Mouse (Mus musculus) limb, embryonic 12.5 days (tissue): ENCODE results near the gene Aloxe3. TPM values are rescaled to one million over a fixed set of nuclear protein-coding genes. Genes with fewer than 3 reads are reported as not detected.
A peak's percentile ranks its signal among the peaks of the same experiment; 100 is the strongest.

ENCODE experiments used
- ATAC-seq: fragments of 200-750 bp; cut with Nextera tagmentation; 2 replicates; pipeline ENCODE4 v1.8.0; 2017; ENCODE audit warnings: low read depth, moderate TSS enrichment; ENCODE audit not compliant: insufficient number of reproducible peaks, insufficient read depth, low FRiP score, low TSS enrichment
- H3K27ac ChIP-seq: fragments of 300-500 bp; sonication (generic); 2 replicates; pipeline ENCODE4 v1.5.1; 2016; ENCODE audit warnings: mild to moderate bottlenecking, moderate library complexity
- H3K27me3 ChIP-seq: fragments of 300-500 bp; sonication (generic); 2 replicates; pipeline ENCODE4 v1.6.1; 2016; ENCODE audit warnings: mild to moderate bottlenecking, moderate library complexity
- H3K36me3 ChIP-seq: fragments of 300-500 bp; sonication (generic); 2 replicates; pipeline ENCODE4 v1.6.1; 2016; ENCODE audit warnings: mild to moderate bottlenecking, moderate library complexity
- H3K4me1 ChIP-seq: fragments of 300-500 bp; sonication (generic); replicated peaks from 2 replicates; pipeline ENCODE4 v1.6.1; 2016
- H3K4me2 ChIP-seq: fragments of 300-500 bp; sonication (generic); 2 replicates; pipeline ENCODE4 v1.6.1; 2016; ENCODE audit warnings: mild to moderate bottlenecking, moderate library complexity
- H3K4me3 ChIP-seq: fragments of 300-500 bp; sonication (generic); replicated peaks from 2 replicates; pipeline ENCODE4 v1.5.1; 2016; ENCODE audit warnings: mild to moderate bottlenecking
- H3K9ac ChIP-seq: fragments of 300-500 bp; sonication (generic); replicated peaks from 2 replicates; pipeline ENCODE4 v1.6.1; 2016; ENCODE audit warnings: mild to moderate bottlenecking, moderate library complexity
- H3K9me3 ChIP-seq: fragments of 300-500 bp; sonication (generic); 2 replicates; pipeline ENCODE4 v1.6.1; 2016; ENCODE audit warnings: mild to moderate bottlenecking, moderate library complexity
- WGBS: fragments of 180-500 bp; shearing (Covaris S2); methylation state at CpG from one replicate; pipeline ENCODE4 v1.1.7; 2016; 5-methylcytosine and 5-hydroxymethylcytosine counted together
- polyA plus RNA-seq: library from polyadenylated mRNA; unstranded; fragments of >200 nt; fragmentation: Nextera tagmentation; extraction: Ambion mirVana; gene quantifications from 2 replicates; pipeline ENCODE4 v1.2.1, GENCODE M21; 2016

The Aloxe3 gene
- polyA plus RNA-seq, 1 experiment from 2014 or later: 0.58 TPM

- no peak overlapping the region for H3K27ac ChIP-seq
- no peaks in the 10 kb centered on the region for H3K9me3 ChIP-seq
- 28% methylated on average over 2 of the region's 2 CpGs for WGBS
- H3K4me3 ChIP-seq: peak overlapping the region; percentile 58
- H3K4me1 ChIP-seq: peaks cover 17% of the 10 kb centered on the region
- H3K36me3 ChIP-seq: no peaks in the 10 kb centered on the region
- H3K4me2 ChIP-seq: peak overlapping the region; percentile 90
- H3K27me3 ChIP-seq: peaks cover 15% of the 10 kb centered on the region
- ATAC-seq: no peak
- H3K9ac ChIP-seq: no peak overlapping the region
These were observed 1.0 kb downstream of the Aloxe3 start for GRCm38 (mm10) chr11:69126706-69127095.

DNA sequence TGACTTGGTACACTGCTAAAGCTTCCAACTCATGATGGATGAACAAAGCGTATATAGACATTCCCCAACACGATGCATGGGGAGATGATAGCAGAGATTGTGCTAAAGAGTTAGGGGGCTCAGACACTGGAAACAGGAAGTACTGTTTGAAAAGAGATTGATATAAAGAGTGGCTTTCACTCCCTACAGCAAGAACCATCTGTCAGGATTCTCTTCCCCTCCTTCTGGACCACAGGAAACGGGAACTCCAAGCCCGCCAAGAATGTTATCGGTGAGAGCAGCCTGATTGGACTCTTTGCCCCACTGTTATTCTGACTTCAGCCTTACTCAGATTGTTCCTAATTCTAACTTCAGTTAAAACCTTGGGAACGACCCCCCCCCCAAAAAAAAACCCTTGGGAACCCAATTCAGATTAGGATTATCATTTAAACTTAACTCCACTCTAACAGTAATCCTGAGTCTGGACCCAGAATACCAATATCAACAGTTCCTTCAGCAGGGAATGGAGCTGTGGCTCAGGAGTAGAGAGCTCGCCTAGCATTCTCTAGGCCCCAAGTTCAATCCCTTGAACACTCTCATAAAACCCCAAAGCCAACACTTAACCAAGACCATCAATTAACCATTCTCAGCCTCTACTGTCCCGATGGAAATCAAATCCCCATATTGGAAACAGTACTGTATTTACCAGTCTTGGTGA is 2.9 kb downstream of the Aloxe3 start:
- 78% methylated on average over 8 of the region's 8 CpGs for WGBS
- no peak overlapping the region for H3K9ac ChIP-seq

DNA sequence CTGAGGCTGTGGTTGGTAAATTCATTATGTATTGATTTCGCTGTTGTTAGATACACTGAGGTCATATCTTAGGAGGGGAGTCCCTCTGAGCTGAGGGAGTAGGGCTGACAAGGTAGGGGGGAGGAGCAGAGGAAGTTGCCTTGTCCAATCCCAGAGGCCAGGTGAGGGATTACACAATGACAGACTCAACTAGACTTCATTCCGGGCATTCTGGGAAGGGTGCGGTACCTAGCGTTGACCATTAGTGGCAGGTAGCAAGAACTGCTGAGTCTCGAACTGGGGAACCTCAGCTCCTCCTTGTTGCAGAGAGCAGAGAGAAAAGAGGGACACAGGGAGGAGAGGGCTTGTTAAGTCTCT is 7.8 kb downstream of the Aloxe3 start:
- peaks cover 12% of the 10 kb centered on the region for H3K4me1 ChIP-seq
- no peaks in the 10 kb centered on the region for H3K9me3 ChIP-seq
- H3K9ac ChIP-seq: peak overlapping the region; percentile 51; the same call in 1 of the 2 replicates
- ATAC-seq: 0 out of 2 replicates have a peak, but pooled peaks have one; percentile 11
- H3K27ac ChIP-seq: no peak overlapping the region
- WGBS: 20% methylated on average over 5 of the region's 5 CpGs
- H3K4me3 ChIP-seq: peak overlapping the region; percentile 50
- H3K27me3 ChIP-seq: peaks cover 11% of the 10 kb centered on the region
- peak overlapping the region; percentile 76 for H3K4me2 ChIP-seq
- H3K36me3 ChIP-seq: no peaks in the 10 kb centered on the region

More for the DNA sequence above, 2.9 kb downstream of the Aloxe3 start:
- H3K9me3 ChIP-seq: no peaks in the 10 kb centered on the region
- peaks cover 23% of the 10 kb centered on the region for H3K27me3 ChIP-seq
- H3K4me1 ChIP-seq: peaks cover 13% of the 10 kb centered on the region
- no peak overlapping the region for H3K4me3 ChIP-seq
- no peak overlapping the region for H3K4me2 ChIP-seq
- no peak overlapping the region for H3K27ac ChIP-seq
- ATAC-seq: no peak
- no peaks in the 10 kb centered on the region for H3K36me3 ChIP-seq

- Histone ChIP-seq H3K4me1 (peaks cover 12% of the 10 kb centered on the region), H3K27me3 (peaks cover 11% of the 10 kb centered on the region), H3K4me2 (peak overlapping the region; percentile 76), H3K27ac (no peak overlapping the region), H3K9ac (peak overlapping the region; percentile 51), H3K36me3 (no peaks in the 10 kb centered on the region), H3K9me3 (no peaks in the 10 kb centered on the region), H3K4me3 (peak overlapping the region; percentile 50)
- 2% methylated on average over 34 of the region's 34 CpGs for WGBS
- ATAC-seq: peak; percentile 69
These were observed 8.4 kb downstream of the Aloxe3 start for GRCm38 (mm10) chr11:69133923-69134621.

- H3K27ac ChIP-seq: no peak overlapping the region
- H3K4me3 ChIP-seq: peak overlapping the region; percentile 50
- H3K4me1 ChIP-seq: peaks cover 12% of the 10 kb centered on the region
- H3K4me2 ChIP-seq: peak overlapping the region; percentile 76
- peak; percentile 5; the same call in 1 of the 2 replicates for ATAC-seq
- no peaks in the 10 kb centered on the region for H3K36me3 ChIP-seq
- 24% methylated on average over 8 of the region's 8 CpGs for WGBS
- H3K27me3 ChIP-seq: peaks cover 17% of the 10 kb centered on the region
- no peaks in the 10 kb centered on the region for H3K9me3 ChIP-seq
- peak overlapping the region; percentile 51; the same call in 1 of the 2 replicates for H3K9ac ChIP-seq
These were observed 8.9 kb downstream of the Aloxe3 start for GRCm38 (mm10) chr11:69134622-69134968.

DNA sequence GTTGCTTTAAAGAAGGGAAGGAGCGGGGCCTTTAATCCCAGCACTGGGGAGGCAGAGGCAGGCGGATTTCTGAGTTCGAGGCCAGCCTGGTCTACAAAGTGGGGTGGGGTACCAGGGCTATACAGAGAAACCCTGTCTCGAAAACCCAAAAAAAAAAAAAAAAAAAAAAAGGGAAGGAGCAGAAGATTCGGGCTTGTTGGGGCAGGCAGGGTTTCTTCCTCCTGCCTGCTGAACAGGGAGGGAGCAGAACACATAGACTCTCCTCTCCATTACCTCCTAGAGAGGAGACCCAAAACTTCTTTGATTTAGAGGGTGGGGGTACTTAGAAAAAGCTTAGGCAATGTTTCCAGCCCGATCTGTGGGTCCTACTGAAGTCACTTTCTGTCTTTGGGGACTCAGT is 9.7 kb downstream of the Aloxe3 start:
- ATAC-seq: no peak
- Histone ChIP-seq H3K27me3 (peaks cover 17% of the 10 kb centered on the region), H3K4me2 (no peak overlapping the region), H3K9ac (no peak overlapping the region), H3K27ac (no peak overlapping the region), H3K36me3 (no peaks in the 10 kb centered on the region), H3K9me3 (no peaks in the 10 kb centered on the region), H3K4me3 (no peak overlapping the region), H3K4me1 (peaks cover 12% of the 10 kb centered on the region)
- WGBS: 84% methylated on average over 6 of the region's 6 CpGs

- no peaks in the 10 kb centered on the region for H3K9me3 ChIP-seq
- no peak overlapping the region for H3K4me3 ChIP-seq
- no peaks in the 10 kb centered on the region for H3K36me3 ChIP-seq
- no peak overlapping the region for H3K9ac ChIP-seq
- peaks cover 33% of the 10 kb centered on the region for H3K27me3 ChIP-seq
- WGBS: 78% methylated on average over 7 of the region's 7 CpGs
- peaks cover 7% of the 10 kb centered on the region; the same call in 1 of the 2 replicates for H3K4me1 ChIP-seq
- no peak for ATAC-seq
- no peak overlapping the region for H3K27ac ChIP-seq
- H3K4me2 ChIP-seq: no peak overlapping the region
These were observed 21.9 kb downstream of the Aloxe3 start for GRCm38 (mm10) chr11:69147546-69147945.

DNA sequence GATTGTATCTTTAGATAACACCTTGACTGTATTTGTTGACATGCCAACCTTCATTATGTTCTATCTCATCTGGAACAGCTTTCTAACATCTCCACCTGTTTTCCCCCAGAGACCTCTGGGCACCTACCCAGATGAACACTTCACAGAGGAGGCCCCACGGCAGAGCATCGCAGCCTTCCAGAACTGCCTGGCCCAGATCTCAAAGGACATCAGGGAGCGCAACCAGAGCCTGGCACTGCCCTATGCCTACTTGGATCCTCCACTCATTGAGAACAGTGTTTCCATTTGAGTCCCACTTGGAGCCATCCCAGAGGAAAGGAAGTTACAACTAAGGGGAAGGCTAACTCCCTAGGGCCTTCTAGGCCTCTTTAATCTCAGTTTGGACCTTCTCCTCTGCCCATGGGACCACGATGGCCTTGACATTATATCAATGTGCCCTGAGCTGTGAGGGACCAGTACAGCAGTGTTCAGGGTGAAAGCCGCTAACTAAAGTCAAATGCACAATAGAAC is 22.8 kb downstream of the Aloxe3 start:
- ATAC-seq: no peak
- H3K9ac ChIP-seq: no peak overlapping the region
- no peaks in the 10 kb centered on the region for H3K36me3 ChIP-seq
- peaks cover 35% of the 10 kb centered on the region for H3K27me3 ChIP-seq
- no peak overlapping the region for H3K4me2 ChIP-seq
- H3K4me1 ChIP-seq: peaks cover 7% of the 10 kb centered on the region; the same call in 1 of the 2 replicates
- H3K4me3 ChIP-seq: no peak overlapping the region
- 94% methylated on average over 5 of the region's 5 CpGs for WGBS
- no peaks in the 10 kb centered on the region for H3K9me3 ChIP-seq
- no peak overlapping the region for H3K27ac ChIP-seq

GRCm38 (mm10) chr11:69149728-69150127 is 24.0 kb downstream of the Aloxe3 start:
- no peak for ATAC-seq
- 77% methylated on average over 6 of the region's 6 CpGs for WGBS
- no peak overlapping the region for H3K27ac ChIP-seq
- no peaks in the 10 kb centered on the region for H3K36me3 ChIP-seq
- H3K27me3 ChIP-seq: peaks cover 38% of the 10 kb centered on the region
- H3K4me1 ChIP-seq: peaks cover 7% of the 10 kb centered on the region; the same call in 1 of the 2 replicates
- no peak overlapping the region for H3K4me2 ChIP-seq
- H3K4me3 ChIP-seq: no peak overlapping the region
- H3K9ac ChIP-seq: no peak overlapping the region
- H3K9me3 ChIP-seq: no peaks in the 10 kb centered on the region

GRCm38 (mm10) chr11:69150444-69150843 is 24.7 kb downstream of the Aloxe3 start:
- Histone ChIP-seq H3K27ac (no peak overlapping the region), H3K4me1 (peaks cover 7% of the 10 kb centered on the region; the same call in 1 of the 2 replicates), H3K4me3 (peak overlapping the region; percentile 31), H3K9ac (no peak overlapping the region; the same call in 1 of the 2 replicates), H3K27me3 (peaks cover 45% of the 10 kb centered on the region), H3K36me3 (no peaks in the 10 kb centered on the region), H3K9me3 (no peaks in the 10 kb centered on the region), H3K4me2 (peak overlapping the region; percentile 53)
- ATAC-seq: no peak
- whole genome bisulfite sequencing: 5% methylated on average over 7 of the region's 7 CpGs

DNA sequence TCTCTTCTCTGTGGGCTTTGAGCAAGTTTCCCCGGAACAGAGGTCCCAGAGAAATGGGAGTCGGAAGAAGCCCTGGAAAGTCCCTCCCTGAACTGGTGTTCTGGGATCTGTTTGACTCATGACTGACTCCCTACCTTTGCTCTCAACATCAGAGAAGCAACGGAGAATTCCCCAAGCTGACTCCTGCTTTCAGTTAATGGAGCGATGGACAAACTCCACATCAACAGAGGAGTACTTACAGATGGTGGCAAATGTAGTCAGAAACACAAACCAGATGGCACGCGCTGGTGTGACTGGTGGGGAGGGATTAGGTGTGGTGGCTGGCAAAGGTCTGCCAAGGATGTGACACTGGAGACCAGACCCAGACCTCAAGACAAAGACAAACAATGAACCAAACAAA is 25.3 kb downstream of the Aloxe3 start:
- Histone ChIP-seq H3K27ac (no peak overlapping the region; the same call in 1 of the 2 replicates), H3K27me3 (peaks cover 48% of the 10 kb centered on the region), H3K4me1 (peaks cover 7% of the 10 kb centered on the region; the same call in 1 of the 2 replicates), H3K36me3 (no peaks in the 10 kb centered on the region), H3K9me3 (no peaks in the 10 kb centered on the region), H3K4me3 (peak overlapping the region; percentile 31), H3K4me2 (peak overlapping the region; percentile 53), H3K9ac (no peak overlapping the region; the same call in 1 of the 2 replicates)
- WGBS: 35% methylated on average over 6 of the region's 6 CpGs
- no peak for ATAC-seq
